Mouse (Mus musculus) liver, embryonic 14.5 days (tissue): ENCODE results near the gene Fnbp1.

Experiments
- CTCF ChIP-seq: IDR thresholded peaks from 2 replicates; pipeline ENCODE4 v1.5.1; 2016; ENCODE audit warnings: antibody characterized with exemption, low read depth, control low read depth
- EP300 ChIP-seq: IDR thresholded peaks from 2 replicates; pipeline ENCODE4 v1.6.1; 2016; ENCODE audit warnings: antibody characterized with exemption, low read depth

DNA sequence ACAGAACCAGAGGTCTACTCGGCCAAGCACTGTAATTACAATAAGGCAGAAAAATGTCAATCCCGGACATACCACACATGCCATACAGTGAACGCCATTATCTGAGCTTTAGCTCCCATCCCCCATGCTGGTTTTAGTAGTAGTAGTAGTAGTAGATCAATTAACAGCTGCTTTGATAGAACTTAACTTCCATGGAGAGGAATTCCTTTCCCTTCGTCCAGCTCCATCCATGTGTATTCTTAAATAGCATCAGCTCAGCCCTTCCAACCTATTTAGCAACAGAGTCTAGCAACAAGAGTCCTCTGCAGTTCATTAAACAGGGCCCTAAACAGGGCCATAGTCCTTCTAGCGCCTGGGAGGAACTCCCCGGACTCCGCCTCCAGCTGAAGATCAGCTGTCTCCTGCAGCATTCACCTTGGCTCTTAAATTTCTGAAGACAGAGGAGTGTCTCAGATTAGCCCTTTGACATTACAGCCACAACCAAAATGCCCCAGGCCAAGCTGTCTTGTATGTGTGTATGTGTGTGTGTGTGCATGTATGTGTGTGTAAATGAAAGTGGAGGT, 20.6 kb downstream of the Fnbp1 start:
- TF ChIP-seq CTCF (no peak), EP300 (no peak)
